Mouse (Mus musculus) monocyte, adult 5-6 weeks (primary cell): ENCODE measurements around the gene Med13l. TPM values are rescaled to one million over a fixed set of nuclear protein-coding genes. Genes with fewer than 3 reads are reported as not detected.
A peak's percentile ranks its signal among the peaks of the same experiment; 100 is the strongest.

ENCODE experiments used
- ATAC-seq: fragments of 153-309, 156-312 bp; replicated peaks from 2 replicates; pipeline ENCODE4 v1.8.0; 2017; ENCODE audit warnings: mild to moderate bottlenecking; ENCODE audit not compliant: low TSS enrichment, insufficient number of reproducible peaks, severe bottlenecking, poor library complexity, low FRiP score
- total RNA-seq: library from RNA; stranded (forward); fragments of 200-1000, 200-491, 200-594 nt; gene quantifications from 3 replicates; pipeline ENCODE4 v1.2.3, GENCODE M21; 2017

Gene Med13l
- 38.0 to 65.2 TPM (median 41.5 TPM) in 3 replicates for total RNA-seq

GRCm38 (mm10) chr5:118560385-118561085 is at the start of gene Med13l:
Med13l (plus strand) TSS chr5:118560679.
- 0 out of 2 replicates have a peak, but pooled peaks have one; percentile 18 for ATAC-seq

GRCm38 (mm10) chr5:118510969-118511368 is 49.5 kb upstream of the Med13l start:
- ATAC-seq = no peak

- no peak for ATAC-seq
Measured at GRCm38 (mm10) chr5:118513005-118513404, 47.5 kb upstream of the Med13l start.

- ATAC-seq = no peak
Measured at GRCm38 (mm10) chr5:118513629-118514526, 46.6 kb upstream of the Med13l start.

GRCm38 (mm10) chr5:118514527-118514831 is 46.0 kb upstream of the Med13l start:
- no peak for ATAC-seq

- ATAC-seq = no peak
Measured at GRCm38 (mm10) chr5:118514842-118515241, 45.6 kb upstream of the Med13l start.

- ATAC-seq = no peak
Measured at GRCm38 (mm10) chr5:118515280-118515721, 45.2 kb upstream of the Med13l start.

GRCm38 (mm10) chr5:118516066-118516465 is 44.4 kb upstream of the Med13l start:
- no peak for ATAC-seq

- no peak for ATAC-seq
Measured at GRCm38 (mm10) chr5:118516470-118516869, 44.0 kb upstream of the Med13l start.

GRCm38 (mm10) chr5:118520457-118520856 is 40.0 kb upstream of the Med13l start:
- ATAC-seq = no peak

GRCm38 (mm10) chr5:118524400-118524799 is 36.1 kb upstream of the Med13l start:
- no peak for ATAC-seq

GRCm38 (mm10) chr5:118525634-118526033 is 34.8 kb upstream of the Med13l start:
- no peak for ATAC-seq

GRCm38 (mm10) chr5:118526504-118526903 is 34.0 kb upstream of the Med13l start:
- ATAC-seq = no peak

- no peak for ATAC-seq
Measured at GRCm38 (mm10) chr5:118529241-118529640, 31.2 kb upstream of the Med13l start.

- ATAC-seq = no peak
Measured at GRCm38 (mm10) chr5:118532125-118532524, 28.4 kb upstream of the Med13l start.

GRCm38 (mm10) chr5:118532659-118533058 is 27.8 kb upstream of the Med13l start:
- no peak for ATAC-seq

- no peak for ATAC-seq
Measured at GRCm38 (mm10) chr5:118534407-118534921, 26.0 kb upstream of the Med13l start.

GRCm38 (mm10) chr5:118535130-118535529 is 25.3 kb upstream of the Med13l start:
- no peak for ATAC-seq

- no peak for ATAC-seq
Measured at GRCm38 (mm10) chr5:118538487-118538886, 22.0 kb upstream of the Med13l start.

- no peak for ATAC-seq
Measured at GRCm38 (mm10) chr5:118543816-118544215, 16.7 kb upstream of the Med13l start.
